Comparison of ENCODE assay signal across 8 mouse cellular contexts in genomic region chr1:57775496-57775790, GRCm38 (mm10). TPM values are rescaled to one million over a fixed set of nuclear protein-coding genes. Genes with fewer than 3 reads are reported as not detected.
DNase-seq lines count a peak whose midpoint lies in the region; ATAC-seq and TF ChIP-seq lines count a peak whose summit lies in the region.

No protein-coding gene starts in this region.

- intact Hi-C loops in heart, postnatal 14 days (cut with DNase I): loop anchor here (2.0 to 5.0 kb wide), 4 partner anchors 77 to 345 kb away; no protein-coding TSS in a partner anchor
- intact Hi-C loops in left cerebral cortex, postnatal 14 days (cut with DNase I): loop anchor here (2.0 to 10.0 kb wide), 3 partner anchors 99 to 345 kb away; no protein-coding TSS in a partner anchor

- H3ac ChIP-seq in myocyte (ENCODE audit: control insufficient read depth, insufficient read length): peak overlapping the region; percentile 77

- no peaks in the 10 kb centered on the region for H3K79me2 ChIP-seq in myocyte (ENCODE audit: control insufficient read depth, insufficient read depth)

- peak overlapping the region; percentile 95 for H3K27ac ChIP-seq in heart, embryonic 12.5 days (ENCODE audit: poor library complexity, severe bottlenecking)
- H3K27ac ChIP-seq in forebrain, embryonic 10.5 days: peak overlapping the region; percentile 95
- H3K27ac ChIP-seq in kidney, postnatal 0 days: peak overlapping the region; percentile 96

- no peaks in the 10 kb centered on the region for H3K36me3 ChIP-seq in heart, embryonic 12.5 days
- no peaks in the 10 kb centered on the region for H3K36me3 ChIP-seq in forebrain, embryonic 10.5 days (replicated peaks)
- H3K36me3 ChIP-seq in kidney, postnatal 0 days (ENCODE audit: insufficient read depth, low read length): no peaks in the 10 kb centered on the region
- no peaks in the 10 kb centered on the region for H3K36me3 ChIP-seq in myocyte (ENCODE audit: control insufficient read depth, insufficient read depth)

- peak overlapping the region; percentile 65 for H3K4me2 ChIP-seq in heart, embryonic 12.5 days
- peak overlapping the region; percentile 80 for H3K4me2 ChIP-seq in kidney, postnatal 0 days (ENCODE audit: low read length)
- H3K4me2 ChIP-seq in myocyte (ENCODE audit: low read depth): peak overlapping the region; percentile 78

- H3K27me3 ChIP-seq in heart, embryonic 12.5 days (replicated peaks): no peaks in the 10 kb centered on the region
- H3K27me3 ChIP-seq in forebrain, embryonic 10.5 days (ENCODE audit: poor library complexity, severe bottlenecking): peaks cover 46% of the 10 kb centered on the region
- no peaks in the 10 kb centered on the region for H3K27me3 ChIP-seq in kidney, postnatal 0 days (ENCODE audit: insufficient read depth, low read length)
- peaks cover 29% of the 10 kb centered on the region for H3K27me3 ChIP-seq in myocyte (ENCODE audit: control insufficient read depth, insufficient read depth, insufficient read length)

- peak overlapping the region; percentile 89 for H3K4me3 ChIP-seq in heart, embryonic 12.5 days
- H3K4me3 ChIP-seq in forebrain, embryonic 10.5 days: peak overlapping the region; percentile 87
- H3K4me3 ChIP-seq in kidney, postnatal 0 days (replicated peaks; ENCODE audit: low read depth, low read length): peak overlapping the region; percentile 94
- H3K4me3 ChIP-seq in myocyte: no peak overlapping the region

- no peak for TF ChIP-seq CTCF in kidney, postnatal 0 days (IDR thresholded peaks at IDR 0.05; ENCODE audit: low read depth)

- peak; percentile 35; the same call in 1 of the 2 replicates for ATAC-seq in heart, embryonic 12.5 days (ENCODE audit: insufficient number of reproducible peaks, low FRiP score)
- peak; percentile 18 for ATAC-seq in kidney, postnatal 0 days (replicated peaks; ENCODE audit: low FRiP score, low read depth)

- H3K9ac ChIP-seq in heart, embryonic 12.5 days: peak overlapping the region; percentile 92
- H3K9ac ChIP-seq in kidney, postnatal 0 days (ENCODE audit: low read depth, low read length): peak overlapping the region; percentile 95

- 0% methylated on average over 14 of the region's 14 CpGs for WGBS in heart, embryonic 12.5 days
- WGBS in forebrain, embryonic 10.5 days: 0% methylated on average over 14 of the region's 14 CpGs
- 1% methylated on average over 14 of the region's 14 CpGs for WGBS in kidney, postnatal 0 days

- H3K4me1 ChIP-seq in heart, embryonic 12.5 days (replicated peaks): no peaks in the 10 kb centered on the region
- peaks cover 38% of the 10 kb centered on the region for H3K4me1 ChIP-seq in forebrain, embryonic 10.5 days
- no peaks in the 10 kb centered on the region for H3K4me1 ChIP-seq in kidney, postnatal 0 days (replicated peaks; ENCODE audit: insufficient read depth, low read length)

- H3K9me3 ChIP-seq in heart, embryonic 12.5 days (replicated peaks): no peaks in the 10 kb centered on the region
- no peaks in the 10 kb centered on the region for H3K9me3 ChIP-seq in forebrain, embryonic 10.5 days
- no peaks in the 10 kb centered on the region for H3K9me3 ChIP-seq in kidney, postnatal 0 days (replicated peaks; ENCODE audit: low read length)

- no peak for TF ChIP-seq POLR2A in myocyte (IDR thresholded peaks at IDR 0.05; ENCODE audit: insufficient read length, low read depth)

- no peak for DNase-seq in heart, postnatal 14 days
- DNase-seq in ES-CJ7 (ENCODE audit: low read depth, low spot score): peak; percentile 54
- DNase-seq in forebrain, embryonic 10.5 days (ENCODE audit: extremely low spot score, low spot score): no peak
- peak; percentile 51 for DNase-seq in kidney, postnatal 0 days (ENCODE audit: low spot score)
- DNase-seq in gastrocnemius, postnatal 25 days: no peak
- no peak for DNase-seq in left cerebral cortex, postnatal 14 days (ENCODE audit: low spot score in 2 of 2)

TF ChIP-seq in myocyte, 11 proteins besides CTCF, POLR2A, EP300 and RAD21:
- no peak for TF ChIP-seq MYOD1 (IDR thresholded peaks at IDR 0.05; ENCODE audit: control insufficient read depth in 1 of 3, insufficient read length in 2 of 3, low read depth in 2 of 3)

RNA-seq across cellular contexts. Expression of gene Spats2l, which starts 1.5 kb away (rescaled TPM):
- polyA plus RNA-seq in heart, embryonic 12.5 days (2016; fragmentation: Nextera tagmentation; extraction: Ambion mirVana): 47.6 and 47.9 TPM in 2 replicates
- 10 to 100 TPM; 12.5 to 16.2 TPM for total RNA-seq in heart, postnatal 14 days (2021)
- polyA plus RNA-seq in forebrain, embryonic 10.5 days (2016; fragmentation: Nextera tagmentation; extraction: Ambion mirVana): 19.0 and 19.9 TPM in 2 replicates
- polyA plus RNA-seq in kidney, postnatal 0 days (2015; fragmentation: Nextera tagmentation; extraction: Ambion mirVana): 69.5 and 70.6 TPM in 2 replicates
- polyA plus RNA-seq in myocyte (2012; fragmentation: generic; extraction: Trizol): 0.76 TPM
- total RNA-seq in gastrocnemius, postnatal 25 days (2021): 1 to 10 TPM; 4.9 to 5.8 TPM
- total RNA-seq in left cerebral cortex, postnatal 14 days (2021): 10 to 100 TPM; 55.1 to 60.1 TPM

Comparison
In these comparisons a context has a peak if more than half of its experiments do, and no peak if none do; other contexts are left out.
1. DNase-seq: peak in ES-CJ7 (single experiment) and kidney, postnatal 0 days (single experiment); none in heart, postnatal 14 days (0 of 2), forebrain, embryonic 10.5 days (single experiment), gastrocnemius, postnatal 25 days (single experiment) and left cerebral cortex, postnatal 14 days (0 of 2).
2. RNA of gene Spats2l, which starts 1.5 kb away (polyA plus RNA-seq): 69.5 to 70.6 TPM in kidney, postnatal 0 days, 47.6 to 47.9 TPM in heart, embryonic 12.5 days and 19.0 to 19.9 TPM in forebrain, embryonic 10.5 days; 0.76 TPM in myocyte (single experiment); every median in the first group is over 10 times any median in the second.
3. Peak in every context shown above with its lines, with median percentiles within 50 percentile points of each other: H3K27ac ChIP-seq and H3K4me2 ChIP-seq.